Mouse (Mus musculus) hindbrain, postnatal 0 days (tissue): ENCODE data around the gene Fam219b. TPM values are rescaled to one million over a fixed set of nuclear protein-coding genes. Genes with fewer than 3 reads are reported as not detected.

Experiments used
- ATAC-seq: fragments of 200-750 bp; cut with Nextera tagmentation; 2 replicates; pipeline ENCODE4 v1.8.0; 2017; ENCODE audit warnings: mild to moderate bottlenecking, moderate TSS enrichment, moderate library complexity
- DNase-seq: peaks from one replicate; pipeline ENCODE4 v3.0.0-alpha.2; 2015; ENCODE audit warnings: low spot score
- H3K27ac ChIP-seq: fragments of 300-500 bp; sonication (generic); 2 replicates; pipeline ENCODE4 v1.5.1; 2014; ENCODE audit warnings: mild to moderate bottlenecking
- H3K27me3 ChIP-seq: fragments of 300-500 bp; sonication (generic); 2 replicates; pipeline ENCODE4 v1.6.1; 2014; ENCODE audit warnings: low read length, mixed read lengths; ENCODE audit not compliant: insufficient read depth
- H3K36me3 ChIP-seq: fragments of 300-500 bp; sonication (generic); 2 replicates; pipeline ENCODE4 v1.6.1; 2014; ENCODE audit warnings: low read length, mixed read lengths; ENCODE audit not compliant: insufficient read depth
- H3K4me1 ChIP-seq: fragments of 300-500 bp; sonication (generic); 2 replicates; pipeline ENCODE4 v1.6.1; 2014; ENCODE audit warnings: antibody characterized with exemption, low read length, mixed read lengths; ENCODE audit not compliant: insufficient read depth
- H3K4me2 ChIP-seq: fragments of 300-500 bp; sonication (generic); 2 replicates; pipeline ENCODE4 v1.6.1; 2014; ENCODE audit warnings: low read depth, mild to moderate bottlenecking, low read length, moderate library complexity, mixed read lengths
- H3K4me3 ChIP-seq: fragments of 300-500 bp; sonication (generic); 2 replicates; pipeline ENCODE4 v1.5.1; 2014; ENCODE audit warnings: low read length
- H3K9ac ChIP-seq: fragments of 300-500 bp; sonication (generic); replicated peaks from 2 replicates; pipeline ENCODE4 v1.6.1; 2014; ENCODE audit warnings: mild to moderate bottlenecking, low read length, moderate library complexity, mixed read lengths
- H3K9me3 ChIP-seq: fragments of 300-500 bp; sonication (generic); 2 replicates; pipeline ENCODE4 v1.6.1; 2016; ENCODE audit warnings: low read length, mixed read lengths
- CTCF ChIP-seq: IDR thresholded peaks from 2 replicates; pipeline ENCODE4 v1.5.1; 2016; ENCODE audit warnings: antibody characterized with exemption, control low read depth, low read depth
- WGBS: fragments of 180-500 bp; shearing (Covaris S2); extraction: QIAGEN DNeasy Blood & Tissue Kit; methylation state at CpG from one replicate; pipeline ENCODE4 v1.1.7; 2014; 5-methylcytosine and 5-hydroxymethylcytosine counted together
- polyA plus RNA-seq: library from polyadenylated mRNA; unstranded; fragments of >200 nt; fragmentation: Nextera tagmentation; extraction: Ambion mirVana; gene quantifications from 2 replicates; pipeline ENCODE4 v1.2.1, GENCODE M21; 2015
- total RNA-seq: library from RNA; depleted of rRNA; stranded (reverse); fragments of >200 nt; gene quantifications from 2 replicates; pipeline ENCODE4 v1.2.3, GENCODE M21; 2014; rRNA removed

The Fam219b gene
- total and polyA plus RNA-seq, 2 experiments from 2014 or later: 14.6 to 23.2 TPM

DNA sequence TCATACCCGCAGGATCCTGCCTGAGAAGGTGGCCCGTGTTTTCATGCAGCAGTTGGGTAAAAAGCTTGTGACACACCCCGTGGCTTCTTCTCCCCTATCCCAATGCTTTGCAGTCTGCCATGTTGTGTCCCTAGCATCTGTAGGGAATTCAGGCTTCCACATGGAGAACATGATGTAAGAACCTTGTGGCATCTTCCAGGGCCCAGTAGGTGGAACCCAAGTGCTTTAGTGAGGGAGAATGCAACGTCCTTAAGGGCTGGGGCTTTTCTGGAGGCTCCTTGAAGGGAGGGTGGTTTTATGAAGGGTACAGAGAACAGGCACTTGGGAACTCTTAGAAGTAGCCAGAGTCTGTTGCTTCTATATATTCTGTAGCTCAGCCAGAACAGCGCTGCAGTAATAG lies 53.4 kb downstream of the Fam219b start:
- ATAC-seq (no peak), DNase-seq (peak; percentile 44)
- Histone ChIP-seq H3K36me3 (peaks cover 29% of the 10 kb centered on the region; the same call in 1 of the 2 replicates), H3K9me3 (no peaks in the 10 kb centered on the region), H3K27me3 (no peaks in the 10 kb centered on the region), H3K4me2 (peak overlapping the region; percentile 94), H3K9ac (no peak overlapping the region; the same call in 1 of the 2 replicates), H3K4me1 (peaks cover 7% of the 10 kb centered on the region; the same call in 1 of the 2 replicates), H3K27ac (no peak overlapping the region), H3K4me3 (no peak overlapping the region)
- peak; percentile 64 for TF ChIP-seq CTCF
- WGBS: 45% methylated on average over 5 of the region's 5 CpGs

Other genes with a start within 250 kb of the Fam219b start
- 16.6 and 25.8 TPM in 2 replicates for gene Ppcdc, start 97.4 kb upstream of the Fam219b start, total RNA-seq
- gene Ppcdc, start 97.4 kb upstream of the Fam219b start, polyA plus RNA-seq: 16.5 and 19.3 TPM in 2 replicates
- 366 and 375 TPM in 2 replicates for gene Scamp5, start 69.5 kb upstream of the Fam219b start, total RNA-seq
- 154 and 163 TPM in 2 replicates for gene Scamp5, start 69.5 kb upstream of the Fam219b start, polyA plus RNA-seq
- gene Rpp25, start 33.5 kb upstream of the Fam219b start, total RNA-seq: 11.7 and 19.6 TPM in 2 replicates
- 15.2 and 17.0 TPM in 2 replicates for gene Rpp25, start 33.5 kb upstream of the Fam219b start, polyA plus RNA-seq
- gene Cox5a, start 16.3 kb upstream of the Fam219b start, total RNA-seq: 212 and 237 TPM in 2 replicates
- gene Cox5a, start 16.3 kb upstream of the Fam219b start, polyA plus RNA-seq: 1,238 and 1,244 TPM in 2 replicates
- gene Mpi, start 15.2 kb downstream of the Fam219b start, total RNA-seq: 67.9 and 78.6 TPM in 2 replicates
- gene Mpi, start 15.2 kb downstream of the Fam219b start, polyA plus RNA-seq: 61.5 and 64.6 TPM in 2 replicates
- 50.5 and 53.1 TPM in 2 replicates for gene Scamp2, start 23.4 kb downstream of the Fam219b start, total RNA-seq
- gene Scamp2, start 23.4 kb downstream of the Fam219b start, polyA plus RNA-seq: 47.4 and 49.3 TPM in 2 replicates
- 21.1 and 27.3 TPM in 2 replicates for gene Ulk3, start 51.9 kb downstream of the Fam219b start, total RNA-seq
- gene Ulk3, start 51.9 kb downstream of the Fam219b start, polyA plus RNA-seq: 18.5 and 21.0 TPM in 2 replicates
- gene Cplx3, start 68.8 kb downstream of the Fam219b start, total RNA-seq: 0.10 TPM in 1 of 2 replicates, not detected in the other
- 0.79 and 1.2 TPM in 2 replicates for gene Cplx3, start 68.8 kb downstream of the Fam219b start, polyA plus RNA-seq
- not detected in 2 replicates for gene Lman1l, start 83.2 kb downstream of the Fam219b start, total RNA-seq
- gene Lman1l, start 83.2 kb downstream of the Fam219b start, polyA plus RNA-seq: not detected in 2 replicates
- 128 and 129 TPM in 2 replicates for gene Csk, start 116.1 kb downstream of the Fam219b start, total RNA-seq
- 39.4 and 44.4 TPM in 2 replicates for gene Csk, start 116.1 kb downstream of the Fam219b start, polyA plus RNA-seq
- not detected in 2 replicates for gene Cyp1a2, start 146.2 kb downstream of the Fam219b start, total RNA-seq
- gene Cyp1a2, start 146.2 kb downstream of the Fam219b start, polyA plus RNA-seq: not detected in 2 replicates
- 0.05 and 0.07 TPM in 2 replicates for gene Cyp1a1, start 150.4 kb downstream of the Fam219b start, total RNA-seq
- 0.10 and 0.24 TPM in 2 replicates for gene Cyp1a1, start 150.4 kb downstream of the Fam219b start, polyA plus RNA-seq
- gene Edc3, start 171.0 kb downstream of the Fam219b start, total RNA-seq: 10.2 and 10.3 TPM in 2 replicates
- gene Edc3, start 171.0 kb downstream of the Fam219b start, polyA plus RNA-seq: 23.2 and 25.4 TPM in 2 replicates
- 76.3 and 83.7 TPM in 2 replicates for gene Clk3, start 228.3 kb downstream of the Fam219b start, total RNA-seq
- gene Clk3, start 228.3 kb downstream of the Fam219b start, polyA plus RNA-seq: 48.8 and 52.7 TPM in 2 replicates